Comparison of ENCODE assay signal across 8 mouse cellular contexts in the genomic region with DNA sequence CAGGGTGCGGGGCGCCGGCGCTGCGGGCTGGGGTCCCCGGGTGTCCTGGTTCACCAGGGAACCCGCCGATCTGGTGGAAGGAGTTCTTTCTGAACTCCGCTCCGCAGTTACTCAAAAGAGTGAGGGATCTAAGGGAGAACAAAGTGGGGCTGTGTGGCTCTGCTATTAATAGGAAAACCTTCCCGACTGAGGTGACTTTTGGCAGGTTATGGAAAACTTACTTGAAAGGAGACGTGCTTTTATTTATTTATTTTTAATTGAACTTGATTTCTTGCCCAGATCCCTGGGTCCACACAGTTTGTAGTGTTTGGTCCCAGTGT. TPM values are rescaled to one million over a fixed set of nuclear protein-coding genes. Genes with fewer than 3 reads are reported as not detected.
DNase-seq lines count a peak whose midpoint lies in the region; ATAC-seq and TF ChIP-seq lines count a peak whose summit lies in the region.

No protein-coding gene starts in this region.

- H3K4me1 ChIP-seq in heart, postnatal 0 days (ENCODE audit: control insufficient read depth, insufficient read depth) = no peaks in the 10 kb centered on the region
- H3K4me1 ChIP-seq in MEL (ENCODE audit: control insufficient read depth in 1 of 2, insufficient read depth in 2 of 2, low read length in 2 of 2) = no peaks in the 10 kb centered on the region; a peak in 2 of 4 replicates
- peaks cover 5% of the 10 kb centered on the region for H3K4me1 ChIP-seq in hindbrain, embryonic 12.5 days
- H3K4me1 ChIP-seq in midbrain, embryonic 12.5 days = peaks cover 6% of the 10 kb centered on the region

- H3K79me2 ChIP-seq in MEL (ENCODE audit: control insufficient read depth, insufficient read depth, low read length, poor library complexity) = peaks cover 6% of the 10 kb centered on the region

- peak overlapping the region; percentile 97 for H3K9ac ChIP-seq in heart, postnatal 0 days (replicated peaks; ENCODE audit: low read depth, low read length)
- peak overlapping the region; percentile 94 for H3K9ac ChIP-seq in MEL (ENCODE audit: control insufficient read depth, low read depth, low read length, poor library complexity, severe bottlenecking)
- peak overlapping the region; percentile 94 for H3K9ac ChIP-seq in hindbrain, embryonic 12.5 days
- H3K9ac ChIP-seq in midbrain, embryonic 12.5 days (replicated peaks) = peak overlapping the region; percentile 91

- ATAC-seq in heart, postnatal 0 days (ENCODE audit: insufficient read depth, low read depth) = peak; percentile 34
- no peak for ATAC-seq in hindbrain, embryonic 12.5 days (ENCODE audit: low FRiP score)
- ATAC-seq in midbrain, embryonic 12.5 days (ENCODE audit: low FRiP score, low read depth) = no peak

- intact Hi-C loops in heart, postnatal 25 days (cut with DNase I) = loop anchor here (2.0 to 5.0 kb wide), 2 partner anchors 39 to 93 kb away; a partner anchor contains a TSS

- peak overlapping the region; percentile 97 for H3K27ac ChIP-seq in heart, postnatal 0 days (ENCODE audit: low read depth)
- peak overlapping the region; percentile 7; the same call in 1 of the 2 replicates for H3K27ac ChIP-seq in MEL (ENCODE audit: control insufficient read depth, low read depth, low read length)
- peak overlapping the region; percentile 84 for H3K27ac ChIP-seq in hindbrain, embryonic 12.5 days
- peak overlapping the region; percentile 64 for H3K27ac ChIP-seq in midbrain, embryonic 12.5 days (replicated peaks)

- peak; percentile 46 for DNase-seq in heart, postnatal 0 days (ENCODE audit: low spot score)
- DNase-seq in heart, postnatal 25 days (ENCODE audit: low spot score) = no peak
- no peak for DNase-seq in MEL (ENCODE audit: low read depth, low spot score)
- DNase-seq in frontal cortex, postnatal 14 days (ENCODE audit: low spot score in 2 of 2) = no peak
- no peak for DNase-seq in layer of hippocampus, postnatal 25 days (ENCODE audit: extremely low spot score in 1 of 2, low spot score in 1 of 2)
- no peak for DNase-seq in adipocyte (ENCODE audit: low spot score)

- no peak for TF ChIP-seq POLR2A in MEL (IDR thresholded peaks at IDR 0.05; ENCODE audit: control insufficient read depth in 1 of 2, insufficient read depth in 1 of 2, low read depth in 1 of 2, low read length in 2 of 2, poor library complexity in 1 of 2)

- no peak for TF ChIP-seq RAD21 in MEL (IDR thresholded peaks at IDR 0.05; ENCODE audit: low read depth, low read length)

- peak overlapping the region; percentile 72 for H3K4me2 ChIP-seq in heart, postnatal 0 days (ENCODE audit: low read depth, low read length)
- peak overlapping the region; percentile 69 for H3K4me2 ChIP-seq in hindbrain, embryonic 12.5 days (replicated peaks)
- peak overlapping the region; percentile 73 for H3K4me2 ChIP-seq in midbrain, embryonic 12.5 days (replicated peaks)

- WGBS in heart, postnatal 0 days = under 1% methylated on average over 12 of the region's 12 CpGs
- 2% methylated on average over 12 of the region's 12 CpGs for WGBS in hindbrain, embryonic 12.5 days
- 0% methylated on average over 12 of the region's 12 CpGs for WGBS in midbrain, embryonic 12.5 days

- H3K9me3 ChIP-seq in heart, postnatal 0 days (replicated peaks; ENCODE audit: control insufficient read depth, low read length) = no peaks in the 10 kb centered on the region
- no peaks in the 10 kb centered on the region for H3K9me3 ChIP-seq in MEL (replicated peaks; ENCODE audit: insufficient read depth, low read length)
- H3K9me3 ChIP-seq in hindbrain, embryonic 12.5 days (replicated peaks) = no peaks in the 10 kb centered on the region
- H3K9me3 ChIP-seq in midbrain, embryonic 12.5 days = no peaks in the 10 kb centered on the region

- no peak for TF ChIP-seq CTCF in heart, postnatal 0 days (IDR thresholded peaks at IDR 0.05; ENCODE audit: low read depth)
- TF ChIP-seq CTCF in MEL (IDR thresholded peaks at IDR 0.05 in 2 of 3, conservative IDR thresholded peaks at IDR 0.05 in 1 of 3; ENCODE audit: control insufficient read depth in 1 of 3, insufficient read depth in 1 of 3, low read depth in 2 of 3, low read length in 3 of 3, poor library complexity in 1 of 3, severe bottlenecking in 1 of 3) = no peak

- H3K4me3 ChIP-seq in heart, postnatal 0 days (ENCODE audit: low read depth, low read length) = peak overlapping the region; percentile 98
- H3K4me3 ChIP-seq in MEL (ENCODE audit: control insufficient read depth in 1 of 2, insufficient read depth in 1 of 2, low read depth in 2 of 2, low read length in 2 of 2) = peak overlapping the region; percentile 97 to 99
- H3K4me3 ChIP-seq in hindbrain, embryonic 12.5 days = peak overlapping the region; percentile 99
- peak overlapping the region; percentile 100 for H3K4me3 ChIP-seq in midbrain, embryonic 12.5 days

- H3K27me3 ChIP-seq in heart, postnatal 0 days (ENCODE audit: control insufficient read depth, insufficient read depth, low read length) = no peaks in the 10 kb centered on the region
- H3K27me3 ChIP-seq in MEL (ENCODE audit: control insufficient read depth in 1 of 2, insufficient read depth in 2 of 2, low read length in 2 of 2) = peaks cover 0 to 3% of the 10 kb centered on the region in 2 experiments; a peak in 1 of 4 replicates
- H3K27me3 ChIP-seq in hindbrain, embryonic 12.5 days = 0 out of 2 replicates have a peak, but pooled peaks cover 4% of the 10 kb centered on the region
- H3K27me3 ChIP-seq in midbrain, embryonic 12.5 days = no peaks in the 10 kb centered on the region

- TF ChIP-seq EP300 in heart, postnatal 0 days (IDR thresholded peaks at IDR 0.05; ENCODE audit: low read depth) = no peak
- no peak for TF ChIP-seq EP300 in MEL (IDR thresholded peaks at IDR 0.05; ENCODE audit: low read depth in 1 of 2, low read length in 2 of 2)

- peaks cover 29% of the 10 kb centered on the region for H3K36me3 ChIP-seq in heart, postnatal 0 days (replicated peaks; ENCODE audit: control insufficient read depth, insufficient read depth, low read length)
- H3K36me3 ChIP-seq in MEL (ENCODE audit: control insufficient read depth in 1 of 2, insufficient read depth in 2 of 2, low read length in 2 of 2) = peaks cover 2 to 15% of the 10 kb centered on the region in 2 experiments; a peak in 3 of 4 replicates
- H3K36me3 ChIP-seq in hindbrain, embryonic 12.5 days = peaks cover 19% of the 10 kb centered on the region
- H3K36me3 ChIP-seq in midbrain, embryonic 12.5 days = peaks cover 20% of the 10 kb centered on the region

TF ChIP-seq in MEL, 35 proteins besides CTCF, POLR2A, EP300 and RAD21:
- TF ChIP-seq SIN3A (IDR thresholded peaks at IDR 0.05; ENCODE audit: low read length) (no peak), MXI1 (IDR thresholded peaks at IDR 0.05; ENCODE audit: low read depth, low read length) (no peak), ZMIZ1 (IDR thresholded peaks at IDR 0.05; ENCODE audit: low read depth, low read length) (0 out of 2 replicates have a peak, but pooled peaks have one; percentile 5), NRF1 (IDR thresholded peaks at IDR 0.05; ENCODE audit: insufficient read depth, low read depth, low read length, poor library complexity, severe bottlenecking) (no peak)

RNA-seq across cellular contexts. Expression of a gene that starts 0.6 kb away (rescaled TPM):
- 51.2 and 60.0 TPM in 2 replicates for total RNA-seq in heart, postnatal 0 days (2014; rRNA removed; ENCODE audit: low replicate concordance)
- polyA plus RNA-seq in heart, postnatal 0 days (2015; fragmentation: Nextera tagmentation; extraction: Ambion mirVana) = 69.1 and 79.6 TPM in 2 replicates
- total RNA-seq in heart, postnatal 25 days (2021) = 10 to 100 TPM; 75.2 to 79.4 TPM
- total RNA-seq in MEL (2012; rRNA removed) = 24.3 and 24.4 TPM in 2 replicates
- polyA plus RNA-seq in MEL (2012; ENCODE audit: insufficient read depth in 1 of 2, insufficient read length in 2 of 2, low read depth in 1 of 2, low replicate concordance in 2 of 2, missing spikeins in 1 of 2) = 10 to 100 TPM in 1 of 2 experiments, not detected in 1; 31.7 TPM
- 58.0 and 59.7 TPM in 2 replicates for polyA plus RNA-seq in hindbrain, embryonic 12.5 days (2016; fragmentation: Nextera tagmentation; extraction: Ambion mirVana)
- polyA plus RNA-seq in midbrain, embryonic 12.5 days (2016; fragmentation: Nextera tagmentation; extraction: Ambion mirVana) = 57.0 and 57.6 TPM in 2 replicates
- total RNA-seq in layer of hippocampus, postnatal 25 days (2021) = 10 to 100 TPM; 81.4 to 84.5 TPM

RNA-seq across cellular contexts. Expression of a gene that starts 30.9 kb away (rescaled TPM):
- total RNA-seq in heart, postnatal 0 days (2014; rRNA removed; ENCODE audit: low replicate concordance) = not detected in 2 replicates
- polyA plus RNA-seq in heart, postnatal 0 days (2015; fragmentation: Nextera tagmentation; extraction: Ambion mirVana) = 0.21 and 0.22 TPM in 2 replicates
- under 1 TPM; 0.31 to 0.50 TPM for total RNA-seq in heart, postnatal 25 days (2021)
- total RNA-seq in MEL (2012; rRNA removed) = 0.04 and 0.10 TPM in 2 replicates
- under 1 TPM in 1 of 2 experiments, not detected in 1; 0.47 TPM for polyA plus RNA-seq in MEL (2012; ENCODE audit: insufficient read depth in 1 of 2, insufficient read length in 2 of 2, low read depth in 1 of 2, low replicate concordance in 2 of 2, missing spikeins in 1 of 2)
- polyA plus RNA-seq in hindbrain, embryonic 12.5 days (2016; fragmentation: Nextera tagmentation; extraction: Ambion mirVana) = 0.34 TPM in 2 replicates
- 0.21 and 0.26 TPM in 2 replicates for polyA plus RNA-seq in midbrain, embryonic 12.5 days (2016; fragmentation: Nextera tagmentation; extraction: Ambion mirVana)
- under 1 TPM; 0.07 to 0.14 TPM for total RNA-seq in layer of hippocampus, postnatal 25 days (2021)

RNA-seq across cellular contexts. Expression of a gene that starts 38.2 kb away (rescaled TPM):
- total RNA-seq in heart, postnatal 0 days (2014; rRNA removed; ENCODE audit: low replicate concordance) = 101 and 147 TPM in 2 replicates
- polyA plus RNA-seq in heart, postnatal 0 days (2015; fragmentation: Nextera tagmentation; extraction: Ambion mirVana) = 63.5 and 67.7 TPM in 2 replicates
- total RNA-seq in heart, postnatal 25 days (2021) = 10 to 100 TPM; 74.5 to 92.1 TPM
- 58.7 and 66.4 TPM in 2 replicates for total RNA-seq in MEL (2012; rRNA removed)
- polyA plus RNA-seq in MEL (2012; ENCODE audit: insufficient read depth in 1 of 2, insufficient read length in 2 of 2, low read depth in 1 of 2, low replicate concordance in 2 of 2, missing spikeins in 1 of 2) = 100 to 1,000 TPM in 1 of 2 experiments, 10 to 100 TPM in 1; 67.3 to 475 TPM
- polyA plus RNA-seq in hindbrain, embryonic 12.5 days (2016; fragmentation: Nextera tagmentation; extraction: Ambion mirVana) = 102 and 107 TPM in 2 replicates
- 108 and 112 TPM in 2 replicates for polyA plus RNA-seq in midbrain, embryonic 12.5 days (2016; fragmentation: Nextera tagmentation; extraction: Ambion mirVana)
- total RNA-seq in layer of hippocampus, postnatal 25 days (2021) = 100 to 1,000 TPM; 104 to 133 TPM

Comparison
In these comparisons a context has a peak if more than half of its experiments do, and no peak if none do; other contexts are left out.
1. H3K27ac ChIP-seq: peak in every context shown above with its lines; median percentile 97 in heart, postnatal 0 days; 84 in hindbrain, embryonic 12.5 days; 64 in midbrain, embryonic 12.5 days; 7 in MEL.